Mouse (Mus musculus) embryonic fibroblast, embryonic 13.5 days (primary cell): ENCODE measurements at regions not wholly inside any gene's neighbourhood (a gene's known extent, or its start where the extent isn't known, plus 50 kb on each side); places are given as distances from the start of the nearest gene placed in this dataset.

Experiments used
- H3K27ac ChIP-seq: 2 replicates; pipeline ENCODE4 v1.5.1; 2012; ENCODE audit warnings: low read length, control low read depth, inconsistent platforms; ENCODE audit not compliant: insufficient read depth
- H3K4me1 ChIP-seq: 2 replicates; pipeline ENCODE4 v1.6.1; 2011; ENCODE audit warnings: low read length; ENCODE audit not compliant: control insufficient read depth, insufficient read depth
- H3K4me3 ChIP-seq: 2 replicates; pipeline ENCODE4 v1.5.1; 2011; ENCODE audit warnings: mild to moderate bottlenecking, control low read depth, low read length; ENCODE audit not compliant: insufficient read depth
- CTCF ChIP-seq: IDR thresholded peaks from 2 replicates; pipeline ENCODE4 v1.5.1; 2011; ENCODE audit warnings: mild to moderate bottlenecking, control low read depth, low read length, moderate library complexity, borderline replicate concordance; ENCODE audit not compliant: insufficient read depth
- POLR2A ChIP-seq: IDR thresholded peaks from 2 replicates; pipeline ENCODE4 v1.6.1; 2011; ENCODE audit warnings: low read depth, mild to moderate bottlenecking, control low read depth, low read length, moderate library complexity

- Histone ChIP-seq H3K27ac (no peak overlapping the region), H3K4me3 (no peak overlapping the region), H3K4me1 (peaks cover 8% of the 10 kb centered on the region)
- no peak for TF ChIP-seq CTCF
- TF ChIP-seq POLR2A = no peak
These were observed 101.5 kb upstream of the Rmdn2 start for GRCm38 (mm10) chr17:79509957-79510710.

- TF ChIP-seq POLR2A (no peak), CTCF (no peak)
- H3K4me1 ChIP-seq = peaks cover 8% of the 10 kb centered on the region
- H3K4me3 ChIP-seq = no peak overlapping the region
- no peak overlapping the region for H3K27ac ChIP-seq
These were observed 100.4 kb upstream of the Rmdn2 start for GRCm38 (mm10) chr17:79511218-79511617.

DNA sequence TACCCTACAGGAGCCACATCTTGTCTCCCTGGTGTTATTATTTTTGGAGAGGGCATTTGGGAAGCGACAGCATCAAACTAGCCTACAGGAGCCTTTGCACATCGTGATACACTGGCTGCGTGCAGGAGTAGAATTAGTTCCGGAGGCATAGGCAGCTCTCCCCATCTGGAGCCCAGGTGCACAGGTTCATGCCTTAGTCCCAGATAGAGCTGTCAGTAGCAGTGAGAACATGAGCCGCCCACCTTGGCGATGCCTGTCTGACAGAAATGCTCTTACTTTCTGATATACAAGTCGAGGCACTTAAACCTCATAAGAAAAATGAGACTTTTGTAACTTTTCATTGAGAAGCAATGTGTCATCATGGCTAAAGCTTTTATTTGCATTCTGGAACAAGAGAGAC lies 97.6 kb upstream of the Rmdn2 start:
- H3K4me1 ChIP-seq = peaks cover 8% of the 10 kb centered on the region
- H3K27ac ChIP-seq = no peak overlapping the region
- TF ChIP-seq CTCF = no peak
- no peak overlapping the region for H3K4me3 ChIP-seq

- peaks cover 3% of the 10 kb centered on the region; the same call in 1 of the 2 replicates for H3K4me1 ChIP-seq
- no peak for TF ChIP-seq POLR2A
- no peak for TF ChIP-seq CTCF
These were observed 93.5 kb upstream of the Rmdn2 start for GRCm38 (mm10) chr17:79518185-79518584.

GRCm38 (mm10) chr17:79518696-79519095 lies 93.0 kb upstream of the Rmdn2 start:
- no peak overlapping the region for H3K27ac ChIP-seq
- H3K4me1 ChIP-seq = peaks cover 3% of the 10 kb centered on the region; the same call in 1 of the 2 replicates
- TF ChIP-seq CTCF = no peak
- no peak for TF ChIP-seq POLR2A
- H3K4me3 ChIP-seq = no peak overlapping the region

More at GRCm38 (mm10) chr17:79518185-79518584, 93.5 kb upstream of the Rmdn2 start:
- Histone ChIP-seq H3K4me3 (no peak overlapping the region), H3K27ac (no peak overlapping the region)

DNA sequence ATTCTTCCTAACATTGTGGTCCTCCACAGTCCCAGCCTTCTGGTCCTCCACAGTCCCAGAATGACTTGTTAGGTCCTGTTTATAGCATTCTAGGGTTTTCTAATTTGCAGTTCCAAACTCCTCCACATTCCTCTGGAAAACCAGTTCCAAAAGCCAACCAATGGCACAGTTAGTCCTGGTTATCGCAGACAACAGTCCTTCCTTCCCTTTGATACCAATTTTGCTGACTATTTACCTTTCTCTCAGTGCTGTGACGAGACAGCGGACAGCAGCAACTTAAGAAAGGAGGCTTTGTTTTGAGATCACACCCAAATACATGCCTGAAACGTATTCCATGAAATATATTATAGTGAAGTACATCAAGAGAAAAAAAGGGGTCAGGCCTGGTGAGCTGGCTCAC lies 92.3 kb upstream of the Rmdn2 start:
- peaks cover 3% of the 10 kb centered on the region; the same call in 1 of the 2 replicates for H3K4me1 ChIP-seq
- H3K4me3 ChIP-seq = no peak overlapping the region
- no peak overlapping the region for H3K27ac ChIP-seq
- TF ChIP-seq POLR2A (no peak), CTCF (no peak)

GRCm38 (mm10) chr17:79520283-79520682 lies 91.4 kb upstream of the Rmdn2 start:
- TF ChIP-seq POLR2A (no peak), CTCF (no peak)
- Histone ChIP-seq H3K4me3 (no peak overlapping the region), H3K27ac (no peak overlapping the region), H3K4me1 (no peaks in the 10 kb centered on the region)

DNA sequence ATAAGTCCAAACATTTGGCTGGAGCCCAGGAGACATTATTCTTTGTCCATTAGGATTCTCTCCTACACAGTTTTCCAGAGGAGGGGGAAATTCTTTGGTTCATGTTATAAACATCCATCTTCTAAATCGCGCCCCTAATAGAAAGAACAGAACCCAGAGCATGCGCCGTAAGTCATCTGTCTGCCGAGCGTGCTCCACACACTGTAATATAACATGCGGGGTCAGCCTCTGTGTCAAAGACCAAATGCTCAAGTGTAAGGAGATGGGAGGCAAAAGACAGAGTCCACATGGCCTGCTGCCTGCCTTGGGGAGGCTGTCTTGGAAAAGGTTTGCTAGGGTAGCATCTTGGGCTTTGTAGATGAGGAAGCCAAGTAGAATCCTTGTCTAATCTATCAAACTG lies 90.0 kb upstream of the Rmdn2 start:
- no peak overlapping the region for H3K4me3 ChIP-seq
- no peak overlapping the region for H3K27ac ChIP-seq
- TF ChIP-seq CTCF = no peak
- H3K4me1 ChIP-seq = no peaks in the 10 kb centered on the region

GRCm38 (mm10) chr17:79523230-79523629 lies 88.4 kb upstream of the Rmdn2 start:
- H3K4me3 ChIP-seq = no peak overlapping the region
- peaks cover 3% of the 10 kb centered on the region for H3K4me1 ChIP-seq
- no peak for TF ChIP-seq POLR2A
- no peak for TF ChIP-seq CTCF
- no peak overlapping the region for H3K27ac ChIP-seq

DNA sequence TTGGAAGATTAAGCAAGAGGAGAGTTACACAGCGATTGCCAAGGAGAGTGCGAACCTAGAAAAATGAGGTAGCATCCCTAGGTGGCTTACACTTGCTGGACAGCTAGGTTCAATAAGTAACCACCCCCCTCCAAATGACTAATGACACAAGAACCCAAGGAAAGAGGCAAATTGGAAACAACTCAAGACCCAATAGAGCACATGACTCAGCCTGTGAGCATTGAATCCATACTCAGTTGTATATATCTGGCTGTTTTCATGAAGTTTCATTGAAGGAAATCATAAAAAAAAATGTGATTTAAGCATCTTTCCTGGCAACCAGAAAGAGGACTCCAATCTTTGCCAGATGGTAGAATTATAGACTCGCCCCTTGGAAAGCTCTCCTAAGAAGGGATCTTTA lies 84.3 kb upstream of the Rmdn2 start:
- peak overlapping the region; percentile 71 for H3K27ac ChIP-seq
- TF ChIP-seq POLR2A (no peak), CTCF (no peak)
- H3K4me3 ChIP-seq = no peak overlapping the region
- peaks cover 3% of the 10 kb centered on the region for H3K4me1 ChIP-seq
